Mouse (Mus musculus) olfactory bulb, adult 2 months (tissue): ENCODE results near the gene Ubald2.
A peak's percentile ranks its signal among the peaks of the same experiment; 100 is the strongest.

Experiments
- CTCF ChIP-seq: fragments of 200-500 bp; IDR thresholded peaks from 2 replicates; pipeline ENCODE4 v1.5.1; 2012; ENCODE audit warnings: low read depth, mild to moderate bottlenecking, low read length, moderate library complexity; ENCODE audit not compliant: insufficient read depth
- POLR2A ChIP-seq: fragments of 200-500 bp; IDR thresholded peaks from 2 replicates; pipeline ENCODE4 v1.6.1; 2012; ENCODE audit warnings: mild to moderate bottlenecking, low read depth, low read length, moderate library complexity; ENCODE audit not compliant: insufficient read depth

GRCm38 (mm10) chr11:116463833-116464232, 29.9 kb downstream of the Ubald2 start:
- TF ChIP-seq POLR2A: no peak
- TF ChIP-seq CTCF: peak; percentile 76
